Mouse (Mus musculus) urinary bladder, postnatal 36 days (tissue): Measurements from ENCODE around the gene Gm20388.

ENCODE experiments used
- DNase-seq, 2 experiments: peaks; one replicate each; pipeline ENCODE4 v3.0.0; 2022; ENCODE audit warnings: low spot score in 2 of 2, mixed read lengths in 1 of 2

Gm20388 gene

GRCm38 (mm10) chr8:122067783-122068505, 2157.3 kb downstream of the Gm20388 start:
- peak in 1 of 2 experiments; percentile 48 for DNase-seq

DNA sequence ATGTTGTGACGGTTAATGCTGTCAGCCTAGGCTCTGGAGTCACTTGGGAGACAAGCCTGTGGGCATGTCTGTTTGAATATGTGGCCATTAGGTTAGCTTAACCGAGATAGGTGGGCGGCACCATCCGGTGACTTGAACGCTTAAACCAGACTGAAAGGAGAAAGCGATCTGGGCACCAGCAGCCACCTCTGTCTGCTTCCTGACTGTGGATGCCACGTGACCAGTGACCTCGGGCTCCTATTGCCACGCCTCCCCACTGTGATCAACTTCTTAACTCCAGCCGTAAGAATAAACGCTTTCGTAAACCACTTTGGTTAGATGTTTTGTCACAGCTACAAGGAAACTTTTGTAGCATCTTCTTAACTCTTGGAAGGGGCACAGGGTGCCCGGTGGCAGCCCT, 2158.0 kb downstream of the Gm20388 start:
- DNase-seq: no peak

GRCm38 (mm10) chr8:122069281-122069680, 2158.6 kb downstream of the Gm20388 start:
- DNase-seq: no peak

- no peak for DNase-seq
Measured at GRCm38 (mm10) chr8:122071193-122071592, 2160.6 kb downstream of the Gm20388 start.

GRCm38 (mm10) chr8:122073964-122074363, 2163.3 kb downstream of the Gm20388 start:
- no peak for DNase-seq

DNA sequence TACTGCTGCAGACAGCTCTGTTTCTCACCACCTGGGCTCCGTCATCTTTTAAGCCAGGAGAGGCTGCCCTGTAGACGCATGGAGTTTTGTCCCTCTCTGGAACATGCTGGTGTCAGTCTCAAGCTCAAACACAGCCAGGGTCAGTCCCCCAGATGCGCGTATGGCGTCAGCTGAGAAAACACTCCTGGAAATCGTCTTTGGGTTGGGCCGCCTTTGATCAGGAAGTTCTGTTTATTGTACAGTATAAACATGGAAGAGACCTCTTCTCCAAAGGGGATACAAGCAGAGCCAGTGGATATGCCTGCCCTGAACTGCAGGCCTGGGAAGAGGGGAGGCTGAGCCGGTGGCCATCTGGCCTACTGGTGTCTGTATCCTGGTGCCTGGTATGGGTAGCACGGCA, 2163.8 kb downstream of the Gm20388 start:
- no peak for DNase-seq

GRCm38 (mm10) chr8:122074977-122075376, 2164.3 kb downstream of the Gm20388 start:
- no peak for DNase-seq

GRCm38 (mm10) chr8:122076183-122076842, 2165.7 kb downstream of the Gm20388 start:
- DNase-seq: peak in 1 of 2 experiments; percentile 22

GRCm38 (mm10) chr8:122078321-122078720, 2167.7 kb downstream of the Gm20388 start:
- no peak for DNase-seq

GRCm38 (mm10) chr8:122079093-122079492, 2168.5 kb downstream of the Gm20388 start:
- DNase-seq: peak; percentile 35 to 37

GRCm38 (mm10) chr8:122080347-122080746, 2169.7 kb downstream of the Gm20388 start:
- no peak for DNase-seq

- no peak for DNase-seq
Measured at GRCm38 (mm10) chr8:122083401-122083800, 2172.8 kb downstream of the Gm20388 start.

- DNase-seq: no peak
Measured at GRCm38 (mm10) chr8:122084145-122084544, 2173.5 kb downstream of the Gm20388 start.

DNA sequence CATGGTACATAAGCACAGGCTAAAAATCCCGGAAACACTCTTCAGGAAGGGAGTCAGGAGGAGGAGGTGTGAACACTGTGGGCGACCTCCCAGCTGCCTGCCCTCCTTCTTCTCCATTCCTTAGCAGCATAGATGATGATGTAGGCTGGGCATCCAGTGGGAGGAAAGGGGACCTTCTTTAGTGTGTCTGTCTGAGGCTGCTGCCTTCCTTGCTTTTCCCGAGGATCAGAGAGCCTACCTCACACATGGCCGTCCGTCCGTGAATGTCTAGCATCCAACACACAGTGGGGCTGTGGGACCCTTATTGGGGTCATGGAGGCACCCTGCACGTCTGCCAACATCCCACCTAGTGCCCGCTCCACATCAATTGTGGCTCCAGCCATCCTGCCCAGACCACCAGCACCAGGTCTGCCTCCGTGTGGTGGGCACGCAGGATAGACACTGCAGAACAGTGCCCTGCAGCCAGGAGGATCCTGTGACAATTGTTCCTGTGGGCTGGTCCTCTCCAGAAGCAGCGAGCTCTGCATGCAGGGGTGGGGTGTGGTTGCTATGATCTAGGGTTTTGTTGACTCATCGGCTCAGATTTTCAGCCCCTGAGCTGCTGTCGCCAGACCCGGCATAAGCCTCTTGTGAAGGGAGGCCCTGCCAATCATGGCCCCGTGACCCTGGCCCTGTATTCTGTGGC, 2174.2 kb downstream of the Gm20388 start:
- no peak for DNase-seq

DNA sequence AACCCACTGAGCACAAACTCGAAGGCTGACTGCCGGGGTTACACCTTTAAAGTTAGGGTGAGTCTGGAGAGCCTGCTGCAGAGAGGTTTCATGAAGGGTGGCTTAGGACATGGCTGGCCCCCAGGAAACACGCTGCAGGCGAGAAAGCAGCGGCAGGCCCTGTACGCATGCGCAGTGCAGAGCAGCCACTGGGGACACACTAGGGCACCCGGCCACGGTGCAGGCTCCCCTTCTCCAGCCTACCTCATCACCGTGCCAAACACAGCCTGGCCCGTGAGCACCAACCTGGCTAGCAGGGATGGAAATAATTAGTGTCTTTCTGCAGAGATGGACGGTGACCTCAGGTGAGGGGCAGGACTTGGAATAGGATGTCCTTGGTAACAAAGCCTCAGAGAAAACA, 2175.4 kb downstream of the Gm20388 start:
- DNase-seq: no peak

DNA sequence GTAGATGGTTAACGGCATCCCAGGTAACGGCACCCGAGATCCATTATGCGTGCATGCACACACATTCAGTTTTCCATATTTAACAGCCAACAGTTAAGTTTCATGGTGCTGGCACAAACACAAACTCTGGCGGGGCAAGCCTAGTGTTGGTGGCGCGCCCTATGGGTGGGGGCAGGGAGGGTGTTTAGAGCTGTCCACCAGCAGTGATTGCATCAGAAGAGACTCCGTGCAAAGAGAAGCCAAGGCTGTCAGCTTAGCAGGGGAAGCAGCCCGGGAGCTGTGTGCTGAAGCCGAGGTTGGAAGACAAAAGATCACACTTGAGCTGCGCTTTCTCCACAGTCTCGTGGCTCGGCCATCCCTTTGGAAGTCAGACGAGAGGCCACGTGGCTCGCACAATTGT, 2178.0 kb downstream of the Gm20388 start:
- DNase-seq: peak in 1 of 2 experiments; percentile 62

GRCm38 (mm10) chr8:122089186-122089700, 2178.6 kb downstream of the Gm20388 start:
- no peak for DNase-seq

- no peak for DNase-seq
Measured at GRCm38 (mm10) chr8:122092476-122092875, 2181.8 kb downstream of the Gm20388 start.

GRCm38 (mm10) chr8:122098766-122099165, 2188.1 kb downstream of the Gm20388 start:
- no peak for DNase-seq

DNA sequence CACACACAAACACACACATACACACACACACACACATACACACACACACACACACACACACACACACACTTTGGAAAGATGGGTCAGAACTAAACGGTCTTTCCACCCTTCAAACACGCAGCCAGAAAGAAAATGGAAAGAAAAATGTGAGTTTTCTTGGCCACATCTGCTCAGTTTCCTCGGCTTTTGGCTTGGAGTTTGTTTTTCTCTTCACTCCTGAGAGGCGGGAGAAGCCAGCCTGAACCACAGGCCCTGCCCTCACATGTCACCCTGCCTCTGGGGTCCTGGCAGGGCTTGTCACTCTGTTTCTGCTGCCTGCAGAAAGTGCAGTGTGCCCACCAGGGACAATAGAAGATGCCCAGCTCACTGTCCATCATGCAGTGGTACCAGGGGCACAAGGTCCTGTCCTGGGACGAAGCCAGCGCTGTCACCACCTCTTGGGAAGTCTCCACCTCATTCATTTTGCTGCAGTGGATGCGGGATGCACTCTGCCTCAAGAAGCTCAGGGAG, 2189.1 kb downstream of the Gm20388 start:
- DNase-seq: no peak

- no peak for DNase-seq
Measured at GRCm38 (mm10) chr8:122101816-122102215, 2191.2 kb downstream of the Gm20388 start.

DNA sequence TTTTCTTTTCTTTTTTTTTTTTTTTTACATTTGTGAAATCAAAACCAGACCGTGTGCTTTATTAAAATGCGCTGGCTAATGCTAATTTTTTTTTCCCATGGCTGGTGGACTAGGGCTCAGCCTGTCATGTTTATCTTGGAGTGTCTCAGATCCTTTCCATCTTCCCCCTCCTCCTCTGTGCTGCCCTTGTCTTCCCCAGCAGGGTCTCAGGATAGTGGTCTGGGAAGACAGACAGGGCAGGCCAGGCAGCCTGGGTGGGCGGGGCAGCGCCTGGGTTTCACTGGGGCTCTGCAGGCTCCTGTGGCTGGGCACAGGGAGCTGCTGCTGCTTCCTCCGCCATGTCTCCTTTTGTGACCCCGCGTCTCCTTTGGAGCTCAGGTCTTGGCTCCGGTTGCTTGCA, 2191.6 kb downstream of the Gm20388 start:
- DNase-seq: no peak
